Mouse (Mus musculus): ENCODE data around the gene Alk.

Gene Alk

GRCm38 (mm10) chr17:72265171-72266022 lies 339.0 kb downstream of the Alk start:
- peak; percentile 47 for DNase-seq (ENCODE audit: low read depth, low spot score)

GRCm38 (mm10) chr17:72253411-72253810 lies 351.0 kb downstream of the Alk start:
- DNase-seq (ENCODE audit: low read depth, low spot score), result no peak

- DNase-seq (ENCODE audit: low read depth, low spot score), result no peak
Observed at GRCm38 (mm10) chr17:72251554-72251953, 352.9 kb downstream of the Alk start.

- no peak for DNase-seq (ENCODE audit: low read depth, low spot score)
Observed at GRCm38 (mm10) chr17:72250482-72251405, 353.7 kb downstream of the Alk start.

- DNase-seq (ENCODE audit: low read depth, low spot score), result no peak
Observed at GRCm38 (mm10) chr17:72242036-72242435, 362.4 kb downstream of the Alk start.

- DNase-seq (ENCODE audit: low read depth, low spot score), result no peak
Observed at GRCm38 (mm10) chr17:72237315-72237714, 367.1 kb downstream of the Alk start.

- DNase-seq (ENCODE audit: low read depth, low spot score), result no peak
Observed at GRCm38 (mm10) chr17:72230891-72231290, 373.5 kb downstream of the Alk start.

- DNase-seq (ENCODE audit: low read depth, low spot score), result no peak
Observed at GRCm38 (mm10) chr17:72218816-72219215, 385.6 kb downstream of the Alk start.

GRCm38 (mm10) chr17:72197576-72197975 lies 406.9 kb downstream of the Alk start:
- DNase-seq (ENCODE audit: low read depth, low spot score), result no peak

- peak; percentile 55 for DNase-seq (ENCODE audit: low read depth, low spot score)
Observed at GRCm38 (mm10) chr17:72194976-72195650, 409.3 kb downstream of the Alk start.

GRCm38 (mm10) chr17:72190536-72190935 lies 413.9 kb downstream of the Alk start:
- no peak for DNase-seq (ENCODE audit: low read depth, low spot score)

GRCm38 (mm10) chr17:72187026-72187425 lies 417.4 kb downstream of the Alk start:
- DNase-seq (ENCODE audit: low read depth, low spot score), result no peak

GRCm38 (mm10) chr17:72182414-72182813 lies 422.0 kb downstream of the Alk start:
- DNase-seq (ENCODE audit: low read depth, low spot score), result no peak

- DNase-seq (ENCODE audit: low read depth, low spot score), result no peak
Observed at GRCm38 (mm10) chr17:72180200-72180599, 424.2 kb downstream of the Alk start.

- no peak for DNase-seq (ENCODE audit: low read depth, low spot score)
Observed at GRCm38 (mm10) chr17:72179722-72180140, 424.7 kb downstream of the Alk start.

GRCm38 (mm10) chr17:72173778-72174177 lies 430.6 kb downstream of the Alk start:
- no peak for DNase-seq (ENCODE audit: low read depth, low spot score)

GRCm38 (mm10) chr17:72168152-72168551 lies 436.3 kb downstream of the Alk start:
- DNase-seq (ENCODE audit: low read depth, low spot score), result peak; percentile 20

GRCm38 (mm10) chr17:72158857-72159385 lies 445.5 kb downstream of the Alk start:
- DNase-seq (ENCODE audit: low read depth, low spot score), result no peak

GRCm38 (mm10) chr17:72157830-72158629 lies 446.4 kb downstream of the Alk start:
- DNase-seq (ENCODE audit: low read depth, low spot score), result no peak

- DNase-seq (ENCODE audit: low read depth, low spot score), result no peak
Observed at GRCm38 (mm10) chr17:72153038-72153437, 451.4 kb downstream of the Alk start.
